Mouse (Mus musculus): Measurements from ENCODE around the gene Sf3b3.

GRCm38 (mm10) chr8:110870501-110870900, 23.9 kb upstream of the Sf3b3 start:
- TF ChIP-seq CTCF (IDR thresholded peaks at IDR 0.05; ENCODE audit: borderline replicate concordance, control insufficient read depth, extremely low read depth, insufficient read depth, low read length, poor library complexity) (no peak), POLR2A (IDR thresholded peaks at IDR 0.05; ENCODE audit: control insufficient read depth, extremely low read depth, insufficient read depth, low read length, poor library complexity) (no peak)
